Mouse (Mus musculus): ENCODE data around the gene Krt42.
"Not testable (repeated sequence)": the region's sequence is repeated elsewhere in the genome, so short reads cannot be mapped to it uniquely, and the experiment has no call there.

Gene Krt42

DNA sequence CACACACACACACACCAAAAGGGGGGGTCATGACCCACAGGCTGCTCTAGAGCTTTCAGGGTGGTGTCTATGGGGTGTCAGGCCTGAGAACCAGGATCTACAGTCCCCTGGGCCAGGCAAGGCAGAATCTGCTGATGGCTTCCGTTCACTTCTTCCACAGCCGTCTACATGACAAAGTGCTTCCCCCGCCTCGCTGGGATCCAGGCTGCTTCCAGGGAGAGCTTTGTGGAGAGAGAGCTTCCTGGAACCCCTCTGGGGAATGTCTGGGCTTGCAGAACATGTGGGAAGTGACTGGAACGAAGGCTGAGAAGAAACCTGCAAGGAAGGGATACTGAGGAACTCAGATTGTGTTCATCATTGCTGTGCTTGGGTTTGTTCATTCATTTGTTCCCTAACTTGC lies 9.1 kb upstream of the Krt42 start:
- DNase-seq (ENCODE audit: low spot score), result no peak

DNA sequence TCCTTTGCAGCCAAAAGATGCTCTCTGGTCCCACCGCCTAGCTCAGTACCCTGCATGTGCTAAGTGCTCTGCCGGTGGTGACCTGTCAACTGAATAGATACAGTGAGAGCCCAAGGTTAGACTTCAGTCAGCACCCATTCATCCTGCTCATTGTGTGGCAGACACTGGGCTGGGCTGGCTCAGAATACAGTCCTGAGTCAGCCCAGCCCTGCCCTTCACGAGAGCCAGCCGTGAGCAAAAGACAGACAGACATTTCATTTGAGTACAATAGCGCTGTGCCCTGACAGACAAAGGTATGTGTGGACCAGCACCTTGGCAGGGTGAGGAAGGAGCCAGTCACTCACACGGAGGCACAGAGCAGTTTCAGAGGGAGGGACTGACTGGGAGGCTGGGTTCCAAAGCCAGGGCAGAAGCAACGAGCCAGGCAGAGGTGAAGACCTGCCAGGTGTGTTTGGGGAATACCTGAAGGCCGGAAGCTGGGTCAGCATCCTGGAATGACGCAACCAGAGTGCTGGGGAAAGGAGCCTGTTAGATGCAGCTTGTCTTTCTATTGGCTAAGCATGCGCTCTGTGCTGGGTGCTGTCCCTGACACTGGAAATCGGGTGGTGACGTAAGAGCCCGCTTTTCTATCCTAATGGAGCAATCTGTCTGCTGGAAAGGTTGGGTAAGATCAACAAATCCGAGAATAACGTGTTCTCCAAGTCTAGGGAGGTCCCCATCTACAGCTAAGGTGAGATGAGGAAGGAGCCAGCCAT lies 8.2 kb upstream of the Krt42 start:
- no peak for DNase-seq (ENCODE audit: low spot score)

- no peak for DNase-seq (ENCODE audit: low spot score)
Observed at GRCm38 (mm10) chr11:100275466-100275865, 5.8 kb upstream of the Krt42 start.

DNA sequence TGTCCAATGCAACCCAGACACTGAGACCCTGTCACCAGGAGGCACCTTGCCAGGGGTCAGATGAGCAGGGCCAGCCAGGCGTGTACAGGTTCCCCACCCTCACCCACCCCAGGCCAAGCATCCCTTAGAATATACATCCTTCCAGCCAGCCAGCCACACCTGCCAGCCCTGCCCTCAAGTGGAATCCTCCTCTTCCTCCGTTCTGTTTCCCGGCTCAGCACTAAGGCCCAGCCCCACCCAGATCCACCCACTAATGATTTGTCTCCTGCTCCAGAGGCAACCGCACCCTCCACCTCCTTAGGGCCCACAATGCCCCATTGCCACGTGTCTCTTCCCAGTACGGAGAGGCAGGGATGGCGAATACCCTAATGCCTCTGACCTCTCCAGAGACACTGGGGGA lies 5.0 kb upstream of the Krt42 start:
- DNase-seq (ENCODE audit: low spot score), result no peak

- no peak for DNase-seq (ENCODE audit: low spot score)
Observed at GRCm38 (mm10) chr11:100271878-100272277, 2.2 kb upstream of the Krt42 start.

GRCm38 (mm10) chr11:100262058-100262980 lies 7.4 kb downstream of the Krt42 start:
- no peak for DNase-seq (ENCODE audit: low spot score)

GRCm38 (mm10) chr11:100261235-100261605 lies 8.5 kb downstream of the Krt42 start:
- DNase-seq (ENCODE audit: low spot score), result no peak

- DNase-seq (ENCODE audit: low spot score), result no peak
Observed at GRCm38 (mm10) chr11:100260514-100261234, 9.0 kb downstream of the Krt42 start, which contains the start of gene Krt17. Gene Krt17 (minus strand): TSS chr11:100261029.

GRCm38 (mm10) chr11:100259079-100259478 lies 10.6 kb downstream of the Krt42 start:
- no peak for DNase-seq (ENCODE audit: low spot score)

DNA sequence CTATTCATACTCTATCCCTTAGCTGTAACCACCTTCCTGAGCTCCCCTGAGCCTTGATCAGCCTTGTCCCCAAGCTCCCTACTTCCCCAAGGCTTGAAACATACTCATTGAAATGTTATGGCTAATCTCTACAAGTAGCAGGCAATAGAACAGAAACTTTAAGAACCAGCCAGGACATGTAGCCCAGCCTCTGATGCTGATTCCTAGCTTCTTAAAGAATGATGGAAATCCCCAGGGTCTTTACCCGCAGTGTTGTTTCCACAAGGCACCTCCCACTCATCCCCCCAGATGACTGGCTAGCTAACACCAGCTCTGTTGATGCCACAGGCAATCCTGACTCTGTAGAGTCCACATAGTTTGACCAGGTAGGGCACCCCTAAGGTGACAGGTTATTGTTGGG lies 11.7 kb downstream of the Krt42 start:
- no peak for DNase-seq (ENCODE audit: low spot score)

- DNase-seq (ENCODE audit: low spot score), result no peak
Observed at GRCm38 (mm10) chr11:100255514-100255913, 14.2 kb downstream of the Krt42 start.

GRCm38 (mm10) chr11:100254360-100255090 lies 15.1 kb downstream of the Krt42 start:
- DNase-seq (ENCODE audit: low spot score), result no peak

GRCm38 (mm10) chr11:100248852-100249465 lies 20.7 kb downstream of the Krt42 start, which contains the start of gene Krt16:
Gene Krt16 (minus strand): TSS chr11:100248902.
- no peak for DNase-seq (ENCODE audit: low spot score)

GRCm38 (mm10) chr11:100246471-100246870 lies 23.2 kb downstream of the Krt42 start:
- DNase-seq (ENCODE audit: low spot score), result not testable (repeated sequence)

GRCm38 (mm10) chr11:100240272-100240671 lies 29.4 kb downstream of the Krt42 start:
- not testable (repeated sequence) for DNase-seq (ENCODE audit: low spot score)

GRCm38 (mm10) chr11:100221741-100222140 lies 47.9 kb downstream of the Krt42 start:
- DNase-seq (ENCODE audit: low spot score), result no peak

DNA sequence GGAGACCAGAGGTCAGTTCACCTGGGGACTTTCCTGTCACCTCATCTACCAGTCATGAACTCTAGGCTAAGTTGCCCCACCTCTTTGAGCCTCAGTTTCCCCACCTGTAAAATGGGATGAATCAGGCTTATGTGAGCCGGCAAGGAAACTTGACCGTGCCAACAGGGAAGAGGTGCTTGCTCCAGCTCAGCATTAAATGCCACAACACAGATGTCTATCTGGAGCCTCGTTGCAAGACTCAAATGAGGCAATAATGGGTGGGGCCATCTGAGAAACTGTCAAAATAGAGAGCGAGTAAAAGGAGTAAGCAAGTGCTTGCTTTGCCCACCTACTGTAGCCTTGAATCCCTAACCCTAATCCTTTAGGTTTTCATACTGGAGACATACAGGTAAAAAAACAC lies 50.4 kb downstream of the Krt42 start:
- DNase-seq (ENCODE audit: low spot score), result no peak

Measured in ovary, adult 18-20 months (tissue).